Mouse (Mus musculus) megakaryocyte, embryonic 14.5 days (primary cell): Measurements from ENCODE around the gene Thy1.

Source experiments
- FLI1 ChIP-seq: IDR thresholded peaks from 2 replicates; pipeline ENCODE4 v1.6.1; 2012; ENCODE audit warnings: low read length, inconsistent platforms, mixed read lengths
- GATA1 ChIP-seq: IDR thresholded peaks from 3 replicates; pipeline ENCODE4 v1.6.1; 2012; ENCODE audit warnings: mixed read lengths, low read length, inconsistent platforms, borderline replicate concordance

DNA sequence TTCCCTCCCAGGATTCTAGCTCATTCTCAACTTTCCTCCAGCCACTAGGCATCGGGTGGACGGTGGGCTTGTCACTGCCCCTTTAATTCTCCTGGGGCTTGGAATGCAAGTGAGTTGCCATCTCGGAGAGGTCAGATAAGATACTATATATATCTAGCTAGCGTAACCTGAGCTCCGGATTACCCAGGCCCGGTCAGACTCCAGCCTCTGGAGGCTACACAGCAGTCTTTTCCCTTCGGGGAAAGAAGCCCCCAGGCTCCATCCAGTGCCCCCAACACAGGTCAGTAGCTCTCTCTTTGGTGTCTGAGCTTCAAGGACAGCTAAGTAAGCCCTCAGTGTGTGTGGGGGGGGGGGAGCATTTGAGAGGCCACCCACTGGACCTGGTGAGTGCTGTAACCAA, 26.1 kb downstream of the Thy1 start:
- TF ChIP-seq GATA1 (no peak), FLI1 (no peak)
